Mouse (Mus musculus) liver, adult 2 months (tissue): ENCODE measurements around the gene Snrpd2.

Source experiments
- CTCF ChIP-seq: fragments of 200-500 bp; IDR thresholded peaks from 2 replicates; pipeline ENCODE4 v1.5.1; 2011; ENCODE audit warnings: low read depth, low read length, control low read depth
- POLR2A ChIP-seq: fragments of 200-500 bp; IDR thresholded peaks from 2 replicates; pipeline ENCODE4 v1.6.1; 2011; ENCODE audit warnings: low read length, control low read depth; ENCODE audit not compliant: insufficient read depth; ENCODE audit errors: extremely low read depth

DNA sequence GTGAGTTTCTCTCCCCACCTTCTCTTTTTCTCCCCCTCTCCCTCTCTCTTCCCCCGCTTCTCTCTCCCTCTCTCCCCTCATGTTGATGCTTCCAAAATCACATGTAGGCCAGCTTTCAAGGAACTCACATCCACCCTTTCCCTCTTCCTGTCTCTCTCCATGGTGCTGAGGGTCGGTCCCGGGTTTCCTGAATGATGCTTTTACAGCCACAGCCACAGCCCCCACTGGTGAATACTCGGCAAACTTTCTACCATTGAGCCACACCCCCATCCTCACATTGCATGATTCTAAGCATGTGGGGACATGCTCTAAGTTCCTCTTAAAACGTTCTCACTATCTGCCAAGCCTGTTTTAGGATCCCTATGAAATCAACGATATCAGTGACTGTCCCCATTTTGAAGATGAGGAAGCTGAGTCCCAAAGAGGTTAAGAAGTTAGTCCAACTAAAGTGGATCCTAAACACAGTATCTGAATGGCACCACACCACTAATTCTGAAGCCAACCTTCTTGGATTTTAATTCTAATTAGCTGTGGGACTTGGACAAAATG, 2.0 kb upstream of the Snrpd2 start:
- TF ChIP-seq CTCF (no peak), POLR2A (no peak)
